Mouse (Mus musculus) limb, embryonic 12.5 days (tissue): ENCODE data around the gene Dclre1b. TPM values are rescaled to one million over a fixed set of nuclear protein-coding genes. Genes with fewer than 3 reads are reported as not detected.

Experiments used
- ATAC-seq: fragments of 200-750 bp; cut with Nextera tagmentation; 2 replicates; pipeline ENCODE4 v1.8.0; 2017; ENCODE audit warnings: low read depth, moderate TSS enrichment; ENCODE audit not compliant: insufficient number of reproducible peaks, insufficient read depth, low FRiP score, low TSS enrichment
- H3K27ac ChIP-seq: fragments of 300-500 bp; sonication (generic); 2 replicates; pipeline ENCODE4 v1.5.1; 2016; ENCODE audit warnings: mild to moderate bottlenecking, moderate library complexity
- H3K27me3 ChIP-seq: fragments of 300-500 bp; sonication (generic); 2 replicates; pipeline ENCODE4 v1.6.1; 2016; ENCODE audit warnings: mild to moderate bottlenecking, moderate library complexity
- H3K36me3 ChIP-seq: fragments of 300-500 bp; sonication (generic); 2 replicates; pipeline ENCODE4 v1.6.1; 2016; ENCODE audit warnings: mild to moderate bottlenecking, moderate library complexity
- H3K4me1 ChIP-seq: fragments of 300-500 bp; sonication (generic); replicated peaks from 2 replicates; pipeline ENCODE4 v1.6.1; 2016
- H3K4me2 ChIP-seq: fragments of 300-500 bp; sonication (generic); 2 replicates; pipeline ENCODE4 v1.6.1; 2016; ENCODE audit warnings: mild to moderate bottlenecking, moderate library complexity
- H3K4me3 ChIP-seq: fragments of 300-500 bp; sonication (generic); replicated peaks from 2 replicates; pipeline ENCODE4 v1.5.1; 2016; ENCODE audit warnings: mild to moderate bottlenecking
- H3K9ac ChIP-seq: fragments of 300-500 bp; sonication (generic); replicated peaks from 2 replicates; pipeline ENCODE4 v1.6.1; 2016; ENCODE audit warnings: mild to moderate bottlenecking, moderate library complexity
- H3K9me3 ChIP-seq: fragments of 300-500 bp; sonication (generic); 2 replicates; pipeline ENCODE4 v1.6.1; 2016; ENCODE audit warnings: mild to moderate bottlenecking, moderate library complexity
- WGBS: fragments of 180-500 bp; shearing (Covaris S2); methylation state at CpG from one replicate; pipeline ENCODE4 v1.1.7; 2016; 5-methylcytosine and 5-hydroxymethylcytosine counted together
- polyA plus RNA-seq: library from polyadenylated mRNA; unstranded; fragments of >200 nt; fragmentation: Nextera tagmentation; extraction: Ambion mirVana; gene quantifications from 2 replicates; pipeline ENCODE4 v1.2.1, GENCODE M21; 2016

Dclre1b gene
- polyA plus RNA-seq, 1 experiment from 2014 or later: 32.5 TPM

DNA sequence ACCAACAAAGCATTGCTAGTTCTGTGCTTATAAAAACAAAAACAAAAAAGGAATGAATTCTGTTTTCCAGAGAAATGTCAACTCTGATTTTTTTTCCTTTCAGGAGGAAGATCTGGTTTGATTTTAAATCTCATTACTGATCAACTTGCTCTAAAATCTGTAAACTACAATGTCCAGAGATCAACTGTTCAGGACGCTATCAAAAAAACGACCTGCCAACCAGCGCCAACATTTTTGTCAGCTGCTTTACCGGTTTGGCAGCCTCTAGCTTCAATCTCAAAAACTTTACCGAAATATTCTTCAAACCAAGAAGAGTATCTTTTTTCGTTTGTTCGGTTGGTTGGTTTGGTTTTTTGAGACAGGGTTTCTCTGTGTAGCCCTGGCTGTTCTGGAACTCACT lies 20.1 kb downstream of the Dclre1b start:
- Histone ChIP-seq H3K9ac (no peak overlapping the region), H3K4me3 (no peak overlapping the region), H3K27me3 (no peaks in the 10 kb centered on the region), H3K27ac (no peak overlapping the region), H3K4me2 (peak overlapping the region; percentile 82), H3K36me3 (no peaks in the 10 kb centered on the region), H3K9me3 (no peaks in the 10 kb centered on the region), H3K4me1 (peaks cover 32% of the 10 kb centered on the region)
- ATAC-seq: no peak
- 82% methylated on average over 7 of the region's 7 CpGs for WGBS

DNA sequence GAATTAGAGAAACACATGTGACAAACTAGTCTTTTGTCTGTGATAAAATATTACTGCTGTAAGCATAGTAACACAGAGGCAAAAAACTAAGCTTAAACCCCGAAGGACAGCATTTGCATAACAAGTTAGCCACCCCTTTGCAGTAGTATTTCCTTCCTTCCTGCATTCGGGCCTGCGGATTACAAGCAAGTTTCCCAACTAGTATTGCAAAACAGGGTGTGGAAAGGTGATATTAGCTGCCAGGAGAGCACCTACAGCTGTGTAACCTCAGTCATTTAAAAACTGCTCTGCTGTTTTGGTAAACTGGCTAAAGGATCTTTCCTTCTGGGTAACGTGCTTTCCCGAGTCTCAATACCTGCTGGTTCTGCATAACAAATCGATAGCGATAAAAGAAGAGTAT lies 22.0 kb downstream of the Dclre1b start:
- H3K4me2 ChIP-seq: no peak overlapping the region
- WGBS: 74% methylated on average over 7 of the region's 7 CpGs
- ATAC-seq: no peak

DNA sequence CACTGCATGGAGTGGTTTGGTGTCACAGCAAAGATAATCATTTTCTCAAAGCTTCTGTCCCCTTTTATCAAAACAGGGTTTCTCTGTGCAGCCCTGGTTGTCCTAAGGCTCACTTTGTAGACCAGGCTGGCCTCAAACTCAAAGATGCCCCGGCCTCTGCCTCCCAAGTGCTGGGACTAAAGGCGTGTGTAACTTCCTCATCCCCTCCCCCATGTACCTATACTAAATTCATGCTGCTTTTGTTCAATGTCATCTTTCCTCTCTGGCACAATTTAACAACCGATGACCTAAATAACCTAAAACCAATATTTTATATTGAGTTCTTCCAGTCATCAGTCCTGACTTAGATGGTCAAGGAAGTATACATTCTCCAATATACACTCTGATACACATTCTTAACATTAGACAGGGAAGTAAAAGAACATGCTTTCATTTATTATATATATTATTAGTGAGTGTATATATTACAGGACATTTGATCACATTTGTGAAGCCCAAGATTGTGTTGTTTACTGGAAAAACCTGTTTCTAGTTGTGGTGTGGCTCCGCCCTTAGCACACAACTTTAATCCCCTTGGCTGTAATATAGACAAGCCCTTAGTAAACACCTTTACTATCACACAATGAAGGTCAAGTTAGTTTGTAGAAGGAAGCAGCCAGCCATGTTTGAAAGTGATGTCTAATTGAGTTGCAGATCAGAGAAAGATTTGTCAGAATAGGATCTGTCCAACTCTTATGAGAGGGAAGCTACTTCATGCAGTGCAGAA lies 26.2 kb downstream of the Dclre1b start:
- no peak for ATAC-seq
- no peak overlapping the region for H3K27ac ChIP-seq
- H3K36me3 ChIP-seq: peaks cover 2% of the 10 kb centered on the region; the same call in 1 of the 2 replicates
- no peaks in the 10 kb centered on the region for H3K9me3 ChIP-seq
- H3K27me3 ChIP-seq: no peaks in the 10 kb centered on the region
- H3K9ac ChIP-seq: no peak overlapping the region
- peaks cover 15% of the 10 kb centered on the region; the same call in 1 of the 2 replicates for H3K4me1 ChIP-seq
- no peak overlapping the region for H3K4me2 ChIP-seq
- WGBS: 86% methylated on average over 4 of the region's 4 CpGs
- H3K4me3 ChIP-seq: no peak overlapping the region

More for the DNA sequence above, 22.0 kb downstream of the Dclre1b start:
- Histone ChIP-seq H3K27me3 (no peaks in the 10 kb centered on the region), H3K36me3 (no peaks in the 10 kb centered on the region), H3K4me3 (no peak overlapping the region), H3K4me1 (peaks cover 32% of the 10 kb centered on the region), H3K9ac (no peak overlapping the region), H3K9me3 (no peaks in the 10 kb centered on the region), H3K27ac (no peak overlapping the region)

DNA sequence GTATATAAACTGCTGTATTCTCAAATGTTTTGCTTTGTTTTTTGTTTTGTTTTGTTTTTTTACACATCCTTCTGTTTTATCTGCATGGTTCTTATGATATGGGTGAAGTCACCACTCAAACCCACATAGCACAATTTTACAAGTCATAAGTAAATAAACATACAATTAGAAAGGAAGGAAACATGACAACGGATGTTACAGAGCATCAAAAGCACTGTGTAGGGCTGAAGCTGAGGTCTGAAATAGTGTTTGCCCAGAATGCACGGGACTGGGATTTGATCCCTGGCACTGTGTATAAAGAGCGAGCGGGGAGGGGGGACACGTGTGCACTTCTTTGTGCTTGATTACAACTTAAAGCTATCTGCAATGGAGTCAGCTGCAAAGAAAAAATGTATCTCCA lies 28.5 kb downstream of the Dclre1b start:
- Histone ChIP-seq H3K4me1 (peaks cover 12% of the 10 kb centered on the region; the same call in 1 of the 2 replicates), H3K36me3 (peaks cover 21% of the 10 kb centered on the region), H3K4me2 (no peak overlapping the region), H3K4me3 (no peak overlapping the region), H3K27me3 (no peaks in the 10 kb centered on the region), H3K27ac (no peak overlapping the region), H3K9me3 (no peaks in the 10 kb centered on the region), H3K9ac (no peak overlapping the region)
- no peak for ATAC-seq
- WGBS: 85% methylated on average over 5 of the region's 5 CpGs

DNA sequence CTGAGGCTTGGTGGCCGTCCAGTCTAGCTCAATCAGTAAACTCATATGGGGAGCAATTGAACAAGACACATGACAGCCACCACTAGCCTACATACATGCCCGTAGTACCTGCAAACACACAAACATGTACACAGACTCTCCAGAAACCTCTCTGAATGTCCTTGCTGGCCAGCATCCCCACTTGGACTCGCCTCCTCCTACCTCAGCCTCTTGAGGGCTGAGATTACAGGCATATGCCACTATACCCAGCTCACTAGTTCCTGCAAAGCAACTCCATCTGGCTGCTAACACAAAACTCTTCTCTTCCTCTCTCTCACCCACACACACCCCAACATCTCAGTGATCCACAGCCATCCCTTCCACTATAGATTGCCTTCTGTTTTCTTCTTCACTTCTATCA lies 29.0 kb downstream of the Dclre1b start:
- Histone ChIP-seq H3K36me3 (peaks cover 25% of the 10 kb centered on the region), H3K9me3 (no peaks in the 10 kb centered on the region), H3K27me3 (no peaks in the 10 kb centered on the region), H3K4me2 (no peak overlapping the region), H3K9ac (no peak overlapping the region), H3K27ac (no peak overlapping the region), H3K4me1 (peaks cover 7% of the 10 kb centered on the region; the same call in 1 of the 2 replicates), H3K4me3 (no peak overlapping the region)
- ATAC-seq: no peak
- WGBS: 85% methylated on average over 3 of the region's 3 CpGs

DNA sequence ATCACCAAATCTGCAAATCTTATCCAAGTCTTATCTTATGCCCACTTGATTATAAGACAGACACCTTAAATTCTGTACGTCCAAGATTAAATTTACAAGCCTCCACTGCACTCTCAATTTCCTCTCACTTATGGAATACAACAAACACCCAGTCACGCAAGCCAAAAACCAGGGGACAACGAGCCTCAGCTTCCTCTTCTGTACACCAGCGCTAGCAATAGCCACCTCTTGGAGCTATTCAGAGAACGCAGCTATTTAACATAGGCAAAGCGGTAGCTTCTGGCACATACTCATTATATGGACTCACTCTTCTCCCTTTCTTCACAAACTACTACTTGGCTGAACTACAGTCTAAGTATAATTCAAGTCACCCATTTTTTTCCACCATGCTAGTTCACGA lies 30.1 kb downstream of the Dclre1b start:
- H3K9ac ChIP-seq: no peak overlapping the region
- peaks cover 25% of the 10 kb centered on the region for H3K36me3 ChIP-seq
- no peak for ATAC-seq
- H3K4me2 ChIP-seq: no peak overlapping the region
- no peak overlapping the region for H3K4me3 ChIP-seq
- no peaks in the 10 kb centered on the region for H3K9me3 ChIP-seq
- 89% methylated on average over 7 of the region's 7 CpGs for WGBS
- 0 out of 2 replicates have a peak, but pooled peaks cover under 1% of the 10 kb centered on the region for H3K4me1 ChIP-seq
- H3K27me3 ChIP-seq: no peaks in the 10 kb centered on the region
- H3K27ac ChIP-seq: no peak overlapping the region

DNA sequence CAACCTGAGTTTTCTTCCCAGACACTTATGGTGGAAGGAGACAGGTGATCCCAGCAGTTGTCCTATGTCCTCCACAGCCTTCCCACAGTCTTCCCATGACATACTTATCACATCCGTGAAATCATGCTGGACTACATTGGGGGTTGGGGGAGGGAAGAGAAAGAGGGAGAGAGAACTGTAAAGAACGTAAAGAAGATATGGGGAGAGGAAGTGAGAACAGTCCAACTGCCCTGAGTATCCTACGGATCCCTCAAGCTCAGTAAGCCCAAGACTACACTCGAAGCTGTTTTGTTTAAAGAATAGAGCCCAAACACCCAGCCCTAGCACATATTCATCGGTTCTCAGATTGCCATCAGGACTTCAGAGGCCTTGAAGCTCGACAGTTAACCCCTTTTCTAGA lies 30.6 kb downstream of the Dclre1b start:
- WGBS: 86% methylated on average over 6 of the region's 6 CpGs

DNA sequence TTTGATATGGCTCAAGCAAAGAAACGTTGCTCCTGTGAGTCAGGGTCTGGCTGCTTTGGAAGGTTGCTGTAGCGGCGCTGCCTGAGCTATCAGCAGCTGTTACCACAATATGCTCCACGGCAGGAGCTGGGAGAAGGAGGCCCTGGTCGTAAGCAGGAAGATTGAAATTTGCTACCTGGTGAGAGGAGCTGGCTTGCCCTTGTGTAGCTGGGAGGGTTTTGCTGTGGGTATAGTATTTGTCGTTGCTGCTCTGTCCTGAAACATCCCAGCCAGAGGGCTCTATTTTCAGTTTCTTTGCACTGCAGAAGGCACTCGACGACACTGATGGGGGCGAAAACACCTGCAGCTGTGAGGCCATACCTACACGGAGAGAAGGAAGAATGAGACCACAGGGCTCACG lies 31.3 kb downstream of the Dclre1b start:
- Histone ChIP-seq H3K27me3 (no peaks in the 10 kb centered on the region), H3K4me1 (0 out of 2 replicates have a peak, but pooled peaks cover 4% of the 10 kb centered on the region), H3K36me3 (peaks cover 31% of the 10 kb centered on the region), H3K4me2 (no peak overlapping the region), H3K27ac (no peak overlapping the region), H3K9me3 (no peaks in the 10 kb centered on the region), H3K4me3 (no peak overlapping the region), H3K9ac (no peak overlapping the region)
- ATAC-seq: no peak
- WGBS: 90% methylated on average over 11 of the region's 11 CpGs

More for the DNA sequence above, 30.6 kb downstream of the Dclre1b start:
- Histone ChIP-seq H3K9me3 (no peaks in the 10 kb centered on the region), H3K4me2 (no peak overlapping the region), H3K36me3 (peaks cover 29% of the 10 kb centered on the region), H3K4me1 (0 out of 2 replicates have a peak, but pooled peaks cover 4% of the 10 kb centered on the region), H3K9ac (no peak overlapping the region), H3K4me3 (no peak overlapping the region), H3K27ac (no peak overlapping the region), H3K27me3 (no peaks in the 10 kb centered on the region)
- no peak for ATAC-seq

DNA sequence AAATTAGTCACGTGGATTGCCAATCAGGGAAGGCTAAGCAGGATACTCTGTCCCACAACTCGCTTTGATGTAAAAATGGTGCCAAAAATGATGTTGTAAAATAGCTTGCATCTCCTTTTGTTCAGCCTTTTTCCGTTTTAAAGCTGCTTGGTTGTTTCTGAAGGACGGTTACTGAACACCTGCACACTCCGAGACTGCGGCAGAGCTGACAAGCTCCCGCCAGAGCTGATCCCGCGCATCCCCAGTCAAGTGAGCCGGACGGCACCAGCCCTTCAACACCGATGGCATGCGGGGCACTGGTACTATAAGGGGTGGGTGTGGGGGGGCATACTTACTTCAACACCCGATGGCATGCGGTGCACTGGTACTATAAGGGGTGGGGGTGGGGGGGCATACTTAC lies 35.2 kb downstream of the Dclre1b start:
- H3K4me1 ChIP-seq: 0 out of 2 replicates have a peak, but pooled peaks cover 4% of the 10 kb centered on the region
- H3K4me3 ChIP-seq: no peak overlapping the region
- H3K9ac ChIP-seq: no peak overlapping the region
- WGBS: 91% methylated on average over 15 of the region's 15 CpGs
- peaks cover 36% of the 10 kb centered on the region for H3K36me3 ChIP-seq
- no peaks in the 10 kb centered on the region for H3K27me3 ChIP-seq
- no peak overlapping the region for H3K27ac ChIP-seq
- H3K4me2 ChIP-seq: no peak overlapping the region
- no peak for ATAC-seq
- no peaks in the 10 kb centered on the region for H3K9me3 ChIP-seq

DNA sequence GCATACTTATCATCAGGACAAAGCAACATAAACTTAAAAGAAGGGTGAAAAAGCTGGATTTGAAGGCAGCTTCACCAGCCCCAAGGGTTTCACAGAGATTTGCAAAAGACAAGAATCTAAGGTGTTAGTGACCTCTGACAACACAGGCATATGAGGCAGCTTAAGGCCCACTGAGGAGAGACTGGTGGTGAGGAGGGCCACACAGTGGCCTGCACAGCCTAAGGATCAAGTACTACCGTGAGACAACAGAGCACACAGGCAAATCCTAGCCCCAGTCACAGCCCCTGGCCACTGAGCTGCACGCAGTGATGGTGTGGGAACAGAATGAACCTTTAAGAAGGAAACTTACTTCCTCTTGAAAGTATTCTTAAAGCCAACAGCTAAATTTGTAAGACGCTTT lies 35.7 kb downstream of the Dclre1b start:
- 0 out of 2 replicates have a peak, but pooled peaks cover 4% of the 10 kb centered on the region for H3K4me1 ChIP-seq
- H3K27ac ChIP-seq: no peak overlapping the region
- ATAC-seq: no peak
- no peaks in the 10 kb centered on the region for H3K9me3 ChIP-seq
- peaks cover 40% of the 10 kb centered on the region for H3K36me3 ChIP-seq
- H3K4me2 ChIP-seq: no peak overlapping the region
- no peak overlapping the region for H3K4me3 ChIP-seq
- H3K27me3 ChIP-seq: no peaks in the 10 kb centered on the region
- no peak overlapping the region for H3K9ac ChIP-seq
- 86% methylated on average over 3 of the region's 3 CpGs for WGBS

DNA sequence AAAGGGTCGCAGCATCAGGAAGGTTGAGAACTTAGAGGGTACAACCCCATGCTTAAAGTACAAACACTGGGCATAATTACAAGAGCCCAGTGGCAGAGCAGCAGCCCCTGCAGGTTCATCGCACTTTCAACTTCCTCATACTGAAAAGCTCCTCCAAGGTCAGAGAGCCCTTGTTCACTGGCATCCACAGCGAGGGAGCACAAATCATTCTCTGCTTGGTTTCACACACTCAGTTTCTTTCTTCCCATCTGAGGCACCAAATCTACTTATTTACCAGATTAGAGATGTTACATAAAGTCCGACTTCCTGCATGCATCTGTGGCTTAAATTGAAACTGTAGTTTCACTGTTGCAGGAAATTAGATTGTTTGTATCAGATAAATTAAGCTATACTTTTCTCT lies 36.4 kb downstream of the Dclre1b start:
- 92% methylated on average over 4 of the region's 4 CpGs for WGBS
- Histone ChIP-seq H3K4me3 (no peak overlapping the region), H3K4me2 (no peak overlapping the region), H3K4me1 (0 out of 2 replicates have a peak, but pooled peaks cover 4% of the 10 kb centered on the region), H3K27ac (no peak overlapping the region), H3K27me3 (no peaks in the 10 kb centered on the region), H3K9ac (no peak overlapping the region), H3K36me3 (peaks cover 42% of the 10 kb centered on the region), H3K9me3 (no peaks in the 10 kb centered on the region)
- no peak for ATAC-seq
